Mouse (Mus musculus) intestine, embryonic 14.5 days (tissue): ENCODE results near the gene Kcnn3. TPM values are rescaled to one million over a fixed set of nuclear protein-coding genes. Genes with fewer than 3 reads are reported as not detected.

ENCODE experiments used
- ATAC-seq: fragments of 200-750 bp; cut with Nextera tagmentation; replicated peaks from 2 replicates; pipeline ENCODE4 v1.8.0; 2017; ENCODE audit warnings: low read depth, moderate number of reproducible peaks, moderate TSS enrichment, moderate library complexity; ENCODE audit not compliant: low FRiP score, low TSS enrichment
- DNase-seq: peaks from one replicate; pipeline ENCODE4 v3.0.0-alpha.2; 2018; ENCODE audit warnings: low spot score
- H3K27ac ChIP-seq: fragments of 300-500 bp; sonication (generic); 2 replicates; pipeline ENCODE4 v1.5.1; 2014; ENCODE audit warnings: low read depth, mild to moderate bottlenecking, control low read depth
- H3K27me3 ChIP-seq: fragments of 300-500 bp; sonication (generic); replicated peaks from 2 replicates; pipeline ENCODE4 v1.6.1; 2014; ENCODE audit warnings: low read length, control low read depth; ENCODE audit not compliant: control insufficient read depth, insufficient read depth
- H3K36me3 ChIP-seq: fragments of 300-500 bp; sonication (generic); 2 replicates; pipeline ENCODE4 v1.6.1; 2014; ENCODE audit warnings: low read length, control low read depth; ENCODE audit not compliant: control insufficient read depth, insufficient read depth
- H3K4me1 ChIP-seq: fragments of 300-500 bp; sonication (generic); replicated peaks from 2 replicates; pipeline ENCODE4 v1.6.1; 2014; ENCODE audit warnings: low read length, control low read depth, mixed read lengths; ENCODE audit not compliant: control insufficient read depth, insufficient read depth
- H3K4me2 ChIP-seq: fragments of 300-500 bp; sonication (generic); 2 replicates; pipeline ENCODE4 v1.6.1; 2014; ENCODE audit warnings: low read length
- H3K4me3 ChIP-seq: fragments of 300-500 bp; sonication (generic); 2 replicates; pipeline ENCODE4 v1.5.1; 2014; ENCODE audit warnings: low read depth, low read length, control low read depth, mixed read lengths
- H3K9ac ChIP-seq: fragments of 300-500 bp; sonication (generic); 2 replicates; pipeline ENCODE4 v1.6.1; 2014; ENCODE audit warnings: mild to moderate bottlenecking, low read length
- H3K9me3 ChIP-seq: fragments of 300-500 bp; sonication (generic); 2 replicates; pipeline ENCODE4 v1.6.1; 2016; ENCODE audit warnings: low read length, control low read depth; ENCODE audit not compliant: control insufficient read depth
- WGBS: fragments of 180-500 bp; shearing (Covaris S2); extraction: QIAGEN DNeasy Blood & Tissue Kit; methylation state at CpG from one replicate; pipeline ENCODE4 v1.1.7; 2014; 5-methylcytosine and 5-hydroxymethylcytosine counted together
- polyA plus RNA-seq: library from polyadenylated mRNA; unstranded; fragments of >200 nt; fragmentation: Nextera tagmentation; extraction: Ambion mirVana; gene quantifications from 2 replicates; pipeline ENCODE4 v1.2.1, GENCODE M21; 2014

Gene Kcnn3
- polyA plus RNA-seq, 1 experiment from 2014 or later: 5.6 TPM

DNA sequence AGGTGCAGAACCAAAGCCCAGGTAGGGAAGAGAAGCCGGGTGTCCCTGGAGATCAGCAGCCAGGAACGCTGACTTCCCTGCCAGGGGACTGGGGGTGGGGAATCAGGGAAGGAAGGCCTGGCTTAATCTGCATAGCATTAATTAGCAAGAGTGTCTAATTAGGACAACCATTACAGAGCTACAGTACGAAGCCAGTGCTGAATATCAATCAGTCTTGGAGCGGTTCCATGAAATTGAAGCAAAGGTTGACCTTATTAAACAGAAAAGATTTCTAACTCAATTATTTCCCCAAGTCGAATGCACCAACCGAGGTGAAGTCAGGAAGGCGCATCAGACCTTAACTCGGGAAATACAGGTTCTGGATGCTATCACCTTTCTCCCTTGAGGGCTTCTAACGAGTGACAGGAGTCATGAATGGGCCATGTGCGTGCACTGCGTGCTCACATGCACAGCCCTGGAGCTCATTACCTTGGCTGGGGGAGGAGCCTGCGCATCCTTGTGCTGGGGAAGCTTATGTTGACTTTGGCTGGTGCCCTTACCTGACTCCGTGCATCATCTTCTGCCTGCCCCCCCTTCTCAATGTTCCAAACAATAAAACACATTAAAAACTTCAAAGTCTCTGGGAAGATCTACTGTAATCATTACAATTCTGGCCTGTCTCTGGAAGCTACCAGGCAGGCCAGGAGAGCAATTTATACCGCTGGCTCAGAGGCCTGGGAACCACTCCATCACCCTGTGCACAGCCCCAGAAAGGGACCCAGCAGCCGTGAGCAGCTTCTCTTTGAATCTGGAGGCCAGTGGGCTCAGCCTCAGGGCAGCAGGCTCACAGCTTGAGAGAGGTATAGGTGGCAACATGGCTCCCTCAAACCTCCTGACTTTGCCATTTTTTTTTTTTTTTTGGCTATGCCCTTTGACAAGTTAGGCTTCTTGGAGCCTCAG, 39.3 kb downstream of the Kcnn3 start:
- Histone ChIP-seq H3K36me3 (no peaks in the 10 kb centered on the region), H3K4me2 (no peak overlapping the region), H3K27me3 (no peaks in the 10 kb centered on the region), H3K9ac (no peak overlapping the region), H3K4me3 (no peak overlapping the region), H3K4me1 (no peaks in the 10 kb centered on the region), H3K9me3 (no peaks in the 10 kb centered on the region), H3K27ac (no peak overlapping the region)
- ATAC-seq: no peak
- no peak for DNase-seq
- WGBS: 58% methylated on average over 15 of the region's 15 CpGs

DNA sequence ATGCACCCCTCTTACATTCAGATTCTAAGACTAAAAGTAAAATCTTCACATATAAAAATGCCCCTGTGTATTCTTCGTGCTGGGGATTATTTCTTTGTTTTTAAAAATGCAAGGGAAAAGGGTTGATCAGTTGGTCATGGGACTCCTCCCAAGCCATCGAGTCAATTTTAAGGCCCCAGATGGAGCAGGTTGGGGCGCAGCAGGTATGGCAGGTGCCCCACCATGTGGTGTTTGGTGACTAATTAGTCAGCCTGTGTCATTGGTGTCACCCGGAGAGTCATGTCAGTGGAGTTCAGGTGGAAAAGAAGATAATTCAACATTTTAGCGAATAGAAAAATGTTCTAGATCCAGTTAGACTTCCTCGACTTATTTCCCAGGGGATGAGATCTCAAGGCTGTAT, 41.4 kb downstream of the Kcnn3 start:
- no peak for ATAC-seq
- DNase-seq: no peak
- no peaks in the 10 kb centered on the region for H3K9me3 ChIP-seq
- no peak overlapping the region for H3K4me2 ChIP-seq
- no peak overlapping the region for H3K27ac ChIP-seq
- H3K27me3 ChIP-seq: no peaks in the 10 kb centered on the region
- no peak overlapping the region for H3K4me3 ChIP-seq
- H3K36me3 ChIP-seq: no peaks in the 10 kb centered on the region
- peaks cover 8% of the 10 kb centered on the region; the same call in 1 of the 2 replicates for H3K4me1 ChIP-seq
- no peak overlapping the region for H3K9ac ChIP-seq
- WGBS: 86% methylated on average over 6 of the region's 6 CpGs

DNA sequence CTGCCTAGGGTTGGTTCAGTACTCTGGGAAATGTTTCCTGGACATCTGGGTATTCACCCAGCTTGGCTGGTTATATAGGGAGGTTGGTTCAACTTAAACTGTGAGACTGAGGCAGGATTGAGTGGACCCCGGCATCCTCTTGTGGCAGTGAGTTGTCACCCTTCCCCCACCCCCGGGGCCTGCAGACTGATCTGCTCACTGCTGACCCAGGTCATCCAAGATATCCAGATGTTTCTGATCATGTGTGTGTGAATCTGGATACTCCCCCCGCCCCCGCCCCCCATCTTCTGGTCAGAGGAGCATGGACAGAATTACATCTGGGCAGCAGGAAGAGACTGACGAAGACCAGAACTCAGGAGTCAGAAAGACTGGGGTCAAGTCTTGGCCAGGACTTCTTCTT, 45.4 kb downstream of the Kcnn3 start:
- no peak overlapping the region for H3K4me3 ChIP-seq
- H3K4me1 ChIP-seq: peaks cover 8% of the 10 kb centered on the region; the same call in 1 of the 2 replicates
- no peaks in the 10 kb centered on the region for H3K27me3 ChIP-seq
- no peaks in the 10 kb centered on the region for H3K36me3 ChIP-seq
- no peak overlapping the region for H3K9ac ChIP-seq
- H3K27ac ChIP-seq: no peak overlapping the region; the same call in 1 of the 2 replicates
- DNase-seq: no peak
- ATAC-seq: peak; percentile 53; the same call in 1 of the 2 replicates
- H3K4me2 ChIP-seq: no peak overlapping the region
- 44% methylated on average over 5 of the region's 5 CpGs for WGBS
- H3K9me3 ChIP-seq: no peaks in the 10 kb centered on the region

- peaks cover 11% of the 10 kb centered on the region; the same call in 1 of the 2 replicates for H3K4me1 ChIP-seq
Measured at GRCm38 (mm10) chr3:89569058-89569457, 49.1 kb downstream of the Kcnn3 start.

DNA sequence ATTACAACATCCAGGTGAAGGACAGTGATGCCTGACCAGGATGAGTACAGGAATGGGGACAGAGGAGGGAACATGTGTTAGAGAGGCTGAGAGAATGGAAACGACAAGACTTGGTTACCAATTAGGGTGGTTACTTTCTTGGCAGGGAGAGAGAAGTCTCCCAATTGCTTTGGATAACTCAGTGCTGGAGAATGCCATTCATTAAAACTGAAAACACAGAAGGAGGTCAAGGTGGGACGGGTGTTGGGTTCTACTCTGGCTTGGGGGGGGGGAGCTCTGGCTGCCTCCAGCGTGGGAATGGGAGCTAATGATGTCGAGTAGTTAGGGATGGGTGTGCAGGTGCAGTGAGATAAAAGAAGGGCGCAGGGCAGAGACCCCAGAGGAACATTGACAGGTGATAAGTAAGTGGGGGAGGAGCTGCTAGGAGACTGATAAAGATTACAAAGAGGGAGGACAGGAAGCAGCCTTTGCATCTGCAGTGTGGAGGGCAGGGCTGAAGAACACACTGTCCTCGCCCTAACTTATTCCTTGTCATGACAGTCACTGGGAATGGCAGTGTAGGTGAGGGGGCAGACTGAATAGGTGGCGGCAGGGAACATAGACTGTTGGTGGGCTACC, 49.9 kb downstream of the Kcnn3 start:
- WGBS: 39% methylated on average over 7 of the region's 7 CpGs
- no peak for ATAC-seq
- H3K36me3 ChIP-seq: no peaks in the 10 kb centered on the region

More at GRCm38 (mm10) chr3:89569058-89569457, 49.1 kb downstream of the Kcnn3 start:
- no peak overlapping the region for H3K27ac ChIP-seq
- H3K9ac ChIP-seq: no peak overlapping the region
- H3K27me3 ChIP-seq: no peaks in the 10 kb centered on the region
- no peak overlapping the region for H3K4me2 ChIP-seq
- ATAC-seq: no peak
- no peaks in the 10 kb centered on the region for H3K36me3 ChIP-seq
- no peaks in the 10 kb centered on the region for H3K9me3 ChIP-seq
- 89% methylated on average over 1 of the region's 1 CpGs for WGBS
- no peak overlapping the region for H3K4me3 ChIP-seq
- DNase-seq: no peak

GRCm38 (mm10) chr3:89570362-89570761, 50.4 kb downstream of the Kcnn3 start:
- no peaks in the 10 kb centered on the region for H3K27me3 ChIP-seq
- no peak for DNase-seq
- no peak for ATAC-seq
- no peaks in the 10 kb centered on the region for H3K9me3 ChIP-seq
- no peak overlapping the region for H3K9ac ChIP-seq
- no peak overlapping the region for H3K27ac ChIP-seq
- H3K36me3 ChIP-seq: no peaks in the 10 kb centered on the region
- WGBS: 37% methylated on average over 3 of the region's 3 CpGs
- no peak overlapping the region for H3K4me2 ChIP-seq
- H3K4me3 ChIP-seq: no peak overlapping the region
- peaks cover 7% of the 10 kb centered on the region; the same call in 1 of the 2 replicates for H3K4me1 ChIP-seq

More for the DNA sequence above, 49.9 kb downstream of the Kcnn3 start:
- peaks cover 11% of the 10 kb centered on the region; the same call in 1 of the 2 replicates for H3K4me1 ChIP-seq
- H3K9me3 ChIP-seq: no peaks in the 10 kb centered on the region
- H3K27ac ChIP-seq: no peak overlapping the region
- H3K27me3 ChIP-seq: no peaks in the 10 kb centered on the region
- no peak overlapping the region for H3K4me3 ChIP-seq
- H3K9ac ChIP-seq: no peak overlapping the region
- no peak for DNase-seq
- no peak overlapping the region for H3K4me2 ChIP-seq

GRCm38 (mm10) chr3:89574260-89574659, 54.3 kb downstream of the Kcnn3 start:
- no peaks in the 10 kb centered on the region; the same call in 1 of the 2 replicates for H3K27me3 ChIP-seq
- 0 out of 2 replicates have a peak, but pooled peaks cover 3% of the 10 kb centered on the region for H3K4me1 ChIP-seq
- WGBS: 54% methylated on average over 2 of the region's 2 CpGs
- no peak overlapping the region for H3K27ac ChIP-seq
- no peak overlapping the region for H3K9ac ChIP-seq
- no peaks in the 10 kb centered on the region for H3K36me3 ChIP-seq
- ATAC-seq (0 out of 2 replicates have a peak, but pooled peaks have one; percentile 50), DNase-seq (no peak)
- H3K9me3 ChIP-seq: no peaks in the 10 kb centered on the region
- no peak overlapping the region for H3K4me2 ChIP-seq
- H3K4me3 ChIP-seq: no peak overlapping the region

GRCm38 (mm10) chr3:89576381-89576780, 56.4 kb downstream of the Kcnn3 start:
- Histone ChIP-seq H3K36me3 (no peaks in the 10 kb centered on the region), H3K9ac (no peak overlapping the region), H3K27ac (no peak overlapping the region), H3K4me1 (no peaks in the 10 kb centered on the region), H3K27me3 (no peaks in the 10 kb centered on the region; the same call in 1 of the 2 replicates), H3K4me2 (no peak overlapping the region), H3K4me3 (no peak overlapping the region), H3K9me3 (no peaks in the 10 kb centered on the region)
- no peak for ATAC-seq
- 91% methylated on average over 6 of the region's 6 CpGs for WGBS
- DNase-seq: no peak
